Mouse (Mus musculus) limb, embryonic 10.5 days (tissue): ENCODE measurements at regions not wholly inside any gene's neighbourhood (a gene's known extent, or its start where the extent isn't known, plus 50 kb on each side); places are given as distances from the start of the nearest gene placed in this dataset.

ENCODE experiments used
- DNase-seq: peaks from one replicate; pipeline ENCODE4 v3.0.0-alpha.2; 2017; ENCODE audit warnings: low spot score
- H3K27ac ChIP-seq: fragments of 300-500 bp; sonication (generic); 2 replicates; pipeline ENCODE4 v1.5.1; 2016; ENCODE audit warnings: mild to moderate bottlenecking
- H3K27me3 ChIP-seq: fragments of 300-500 bp; sonication (generic); 2 replicates; pipeline ENCODE4 v1.6.1; 2016; ENCODE audit warnings: low read depth, mild to moderate bottlenecking; ENCODE audit not compliant: poor library complexity, severe bottlenecking
- H3K36me3 ChIP-seq: fragments of 300-500 bp; sonication (generic); 2 replicates; pipeline ENCODE4 v1.6.1; 2016; ENCODE audit warnings: mild to moderate bottlenecking, moderate library complexity
- H3K4me1 ChIP-seq: fragments of 300-500 bp; sonication (generic); 2 replicates; pipeline ENCODE4 v1.6.1; 2016
- H3K4me3 ChIP-seq: fragments of 300-500 bp; sonication (generic); 2 replicates; pipeline ENCODE4 v1.5.1; 2016; ENCODE audit warnings: mild to moderate bottlenecking, moderate library complexity
- H3K9me3 ChIP-seq: fragments of 300-500 bp; sonication (generic); replicated peaks from 2 replicates; pipeline ENCODE4 v1.6.1; 2016; ENCODE audit warnings: mild to moderate bottlenecking
- WGBS: fragments of 180-500 bp; shearing (Covaris S2); methylation state at CpG from one replicate; pipeline ENCODE4 v1.1.7; 2016; 5-methylcytosine and 5-hydroxymethylcytosine counted together

- DNase-seq: peak; percentile 86
- peaks cover 41% of the 10 kb centered on the region for H3K4me1 ChIP-seq
- H3K9me3 ChIP-seq: no peaks in the 10 kb centered on the region
- H3K27ac ChIP-seq: peak overlapping the region; percentile 63
- H3K27me3 ChIP-seq: peaks cover 21% of the 10 kb centered on the region; the same call in 1 of the 2 replicates
- WGBS: 32% methylated on average over 22 of the region's 22 CpGs
- H3K4me3 ChIP-seq: no peak overlapping the region; the same call in 1 of the 2 replicates
- no peaks in the 10 kb centered on the region for H3K36me3 ChIP-seq
Measured at GRCm38 (mm10) chr17:45251034-45251730, 182.4 kb downstream of the Cdc5l start.

GRCm38 (mm10) chr17:45250450-45250849 lies 183.1 kb downstream of the Cdc5l start:
- Histone ChIP-seq H3K36me3 (no peaks in the 10 kb centered on the region), H3K27me3 (peaks cover 25% of the 10 kb centered on the region; the same call in 1 of the 2 replicates), H3K4me1 (peaks cover 41% of the 10 kb centered on the region), H3K4me3 (no peak overlapping the region), H3K9me3 (no peaks in the 10 kb centered on the region), H3K27ac (peak overlapping the region; percentile 63)
- DNase-seq: no peak
- 70% methylated on average over 10 of the region's 10 CpGs for WGBS

- no peak for DNase-seq
- Histone ChIP-seq H3K4me3 (no peak overlapping the region), H3K27me3 (peaks cover 26% of the 10 kb centered on the region), H3K27ac (no peak overlapping the region), H3K9me3 (no peaks in the 10 kb centered on the region), H3K36me3 (no peaks in the 10 kb centered on the region), H3K4me1 (peaks cover 55% of the 10 kb centered on the region)
- WGBS: 85% methylated on average over 29 of the region's 29 CpGs
Measured at GRCm38 (mm10) chr17:45247142-45248137, 186.1 kb downstream of the Cdc5l start.

GRCm38 (mm10) chr17:45244870-45245269 lies 188.7 kb downstream of the Cdc5l start:
- H3K27ac ChIP-seq: no peak overlapping the region
- WGBS: 77% methylated on average over 10 of the region's 10 CpGs
- peaks cover 34% of the 10 kb centered on the region for H3K4me1 ChIP-seq
- H3K27me3 ChIP-seq: peaks cover 23% of the 10 kb centered on the region
- H3K4me3 ChIP-seq: no peak overlapping the region
- no peak for DNase-seq
- H3K36me3 ChIP-seq: no peaks in the 10 kb centered on the region
- no peaks in the 10 kb centered on the region for H3K9me3 ChIP-seq

- no peaks in the 10 kb centered on the region for H3K9me3 ChIP-seq
- no peak overlapping the region for H3K4me3 ChIP-seq
- H3K27ac ChIP-seq: peak overlapping the region; percentile 47
- H3K4me1 ChIP-seq: peaks cover 27% of the 10 kb centered on the region
- H3K27me3 ChIP-seq: peaks cover 11% of the 10 kb centered on the region
- DNase-seq: no peak
- H3K36me3 ChIP-seq: no peaks in the 10 kb centered on the region
- 70% methylated on average over 7 of the region's 7 CpGs for WGBS
Measured at GRCm38 (mm10) chr17:45243103-45243502, 190.4 kb downstream of the Cdc5l start.

- Histone ChIP-seq H3K27ac (0 out of 2 replicates have a peak overlapping the region, but pooled peaks have one; percentile 25), H3K9me3 (no peaks in the 10 kb centered on the region), H3K4me1 (peaks cover 27% of the 10 kb centered on the region), H3K4me3 (no peak overlapping the region), H3K36me3 (no peaks in the 10 kb centered on the region), H3K27me3 (peaks cover 11% of the 10 kb centered on the region)
- DNase-seq: no peak
- WGBS: 95% methylated on average over 6 of the region's 6 CpGs
Measured at GRCm38 (mm10) chr17:45242076-45242475, 191.5 kb downstream of the Cdc5l start.

- DNase-seq: no peak
- Histone ChIP-seq H3K9me3 (no peaks in the 10 kb centered on the region), H3K4me1 (peaks cover 27% of the 10 kb centered on the region), H3K36me3 (no peaks in the 10 kb centered on the region), H3K27me3 (peaks cover 11% of the 10 kb centered on the region), H3K4me3 (no peak overlapping the region), H3K27ac (no peak overlapping the region)
- WGBS: 69% methylated on average over 6 of the region's 7 CpGs
Measured at GRCm38 (mm10) chr17:45240963-45241543, 192.5 kb downstream of the Cdc5l start.

- WGBS: 80% methylated on average over 6 of the region's 6 CpGs
- H3K27ac ChIP-seq: no peak overlapping the region
- H3K4me1 ChIP-seq: peaks cover 27% of the 10 kb centered on the region
- H3K9me3 ChIP-seq: no peaks in the 10 kb centered on the region
- no peak for DNase-seq
- no peak overlapping the region for H3K4me3 ChIP-seq
- no peaks in the 10 kb centered on the region for H3K36me3 ChIP-seq
- H3K27me3 ChIP-seq: peaks cover 7% of the 10 kb centered on the region
Measured at GRCm38 (mm10) chr17:45240545-45240944, 193.0 kb downstream of the Cdc5l start.

- DNase-seq: no peak
- WGBS: 87% methylated on average over 1 of the region's 1 CpGs
- Histone ChIP-seq H3K36me3 (no peaks in the 10 kb centered on the region), H3K9me3 (no peaks in the 10 kb centered on the region), H3K27me3 (peaks cover 8% of the 10 kb centered on the region; the same call in 1 of the 2 replicates), H3K4me1 (peaks cover 17% of the 10 kb centered on the region), H3K4me3 (no peak overlapping the region), H3K27ac (no peak overlapping the region)
Measured at GRCm38 (mm10) chr17:45237246-45237645, 196.3 kb downstream of the Cdc5l start.

- no peak overlapping the region for H3K4me3 ChIP-seq
- H3K27me3 ChIP-seq: peaks cover 8% of the 10 kb centered on the region; the same call in 1 of the 2 replicates
- no peaks in the 10 kb centered on the region for H3K9me3 ChIP-seq
- WGBS: 87% methylated on average over 7 of the region's 7 CpGs
- no peaks in the 10 kb centered on the region for H3K36me3 ChIP-seq
- peaks cover 22% of the 10 kb centered on the region for H3K4me1 ChIP-seq
- no peak for DNase-seq
- H3K27ac ChIP-seq: no peak overlapping the region
Measured at GRCm38 (mm10) chr17:45235401-45235800, 198.1 kb downstream of the Cdc5l start.

- no peak overlapping the region for H3K4me3 ChIP-seq
- no peaks in the 10 kb centered on the region for H3K36me3 ChIP-seq
- peaks cover 41% of the 10 kb centered on the region for H3K4me1 ChIP-seq
- H3K27me3 ChIP-seq: 0 out of 2 replicates have a peak, but pooled peaks cover 8% of the 10 kb centered on the region
- WGBS: 55% methylated on average over 5 of the region's 5 CpGs
- H3K27ac ChIP-seq: no peak overlapping the region
- no peaks in the 10 kb centered on the region for H3K9me3 ChIP-seq
- DNase-seq: no peak
Measured at GRCm38 (mm10) chr17:45232874-45233273, 200.7 kb downstream of the Cdc5l start.

- H3K9me3 ChIP-seq: no peaks in the 10 kb centered on the region
- DNase-seq: no peak
- H3K4me3 ChIP-seq: no peak overlapping the region
- peaks cover 41% of the 10 kb centered on the region for H3K4me1 ChIP-seq
- 4% methylated on average over 1 of the region's 1 CpGs for WGBS
- H3K27ac ChIP-seq: peak overlapping the region; percentile 50; the same call in 1 of the 2 replicates
- H3K36me3 ChIP-seq: no peaks in the 10 kb centered on the region
- H3K27me3 ChIP-seq: no peaks in the 10 kb centered on the region
Measured at GRCm38 (mm10) chr17:45227190-45227589, 206.3 kb downstream of the Cdc5l start.
